Mouse (Mus musculus): ENCODE data around the gene Exoc8.

Gene Exoc8

GRCm38 (mm10) chr8:124909936-124910335, 12.4 kb upstream of the Exoc8 start:
- no peak for DNase-seq (ENCODE audit: low spot score)

GRCm38 (mm10) chr8:124905482-124905881, 8.0 kb upstream of the Exoc8 start:
- no peak for DNase-seq (ENCODE audit: low spot score)

- peak; percentile 25 for DNase-seq (ENCODE audit: low spot score)
These were observed 5.7 kb upstream of the Exoc8 start for GRCm38 (mm10) chr8:124903198-124903597.

GRCm38 (mm10) chr8:124898251-124898905, 873 bp upstream of the Exoc8 start:
- DNase-seq (ENCODE audit: low spot score) = no peak

GRCm38 (mm10) chr8:124896632-124897385, 696 bp downstream of the Exoc8 start:
- peak; percentile 69 for DNase-seq (ENCODE audit: low spot score)

- no peak for DNase-seq (ENCODE audit: low spot score)
These were observed 1.4 kb downstream of the Exoc8 start for GRCm38 (mm10) chr8:124896010-124896631.

- DNase-seq (ENCODE audit: low spot score) = no peak
These were observed 4.9 kb downstream of the Exoc8 start for GRCm38 (mm10) chr8:124892596-124892995.

- no peak for DNase-seq (ENCODE audit: low spot score)
These were observed 9.1 kb downstream of the Exoc8 start for GRCm38 (mm10) chr8:124888385-124888784.

- DNase-seq (ENCODE audit: low spot score) = no peak
These were observed 18.5 kb downstream of the Exoc8 start for GRCm38 (mm10) chr8:124878946-124879526.

GRCm38 (mm10) chr8:124878141-124878540, 19.4 kb downstream of the Exoc8 start:
- no peak for DNase-seq (ENCODE audit: low spot score)

- peak; percentile 71 for DNase-seq (ENCODE audit: low spot score)
These were observed 24.8 kb downstream of the Exoc8 start for GRCm38 (mm10) chr8:124872690-124873089.

GRCm38 (mm10) chr8:124872081-124872480, 25.4 kb downstream of the Exoc8 start:
- DNase-seq (ENCODE audit: low spot score) = no peak

GRCm38 (mm10) chr8:124871474-124871873, 26.0 kb downstream of the Exoc8 start:
- no peak for DNase-seq (ENCODE audit: low spot score)

GRCm38 (mm10) chr8:124869708-124870107, 27.8 kb downstream of the Exoc8 start:
- DNase-seq (ENCODE audit: low spot score) = no peak

- no peak for DNase-seq (ENCODE audit: low spot score)
These were observed 30.4 kb downstream of the Exoc8 start for GRCm38 (mm10) chr8:124867126-124867525.

- DNase-seq (ENCODE audit: low spot score) = no peak
These were observed 30.8 kb downstream of the Exoc8 start for GRCm38 (mm10) chr8:124866669-124867068.

- no peak for DNase-seq (ENCODE audit: low spot score)
These were observed 33.8 kb downstream of the Exoc8 start for GRCm38 (mm10) chr8:124863729-124864128.

GRCm38 (mm10) chr8:124863163-124863677, 34.3 kb downstream of the Exoc8 start:
- DNase-seq (ENCODE audit: low spot score) = no peak

GRCm38 (mm10) chr8:124862321-124863162, 35.0 kb downstream of the Exoc8 start, which contains the start of the genes Gnpat and 2810004N23Rik:
Gene Gnpat (plus strand): TSS chr8:124863033.
Gene 2810004N23Rik (minus strand): TSS chr8:124863120.
- DNase-seq (ENCODE audit: low spot score) = peak; percentile 94

GRCm38 (mm10) chr8:124860188-124860587, 37.3 kb downstream of the Exoc8 start:
- DNase-seq (ENCODE audit: low spot score) = no peak

GRCm38 (mm10) chr8:124859466-124859865, 38.0 kb downstream of the Exoc8 start:
- DNase-seq (ENCODE audit: low spot score) = no peak

Measured in yolk sac, embryonic 10.5 days (tissue).